Mouse (Mus musculus): ENCODE measurements around the gene Olfr916. TPM values are rescaled to one million over a fixed set of nuclear protein-coding genes. Genes with fewer than 3 reads are reported as not detected.

Olfr916 gene
- polyA plus RNA-seq (2014; fragmentation: Nextera tagmentation; extraction: Ambion mirVana): not detected in 2 replicates

- TF ChIP-seq CTCF (IDR thresholded peaks at IDR 0.05; ENCODE audit: low read depth): no peak
- Histone ChIP-seq H3K4me2 (no peak within 1 kb of the TSS), H3K4me3 (ENCODE audit: low read depth, low read length) (no peak within 1 kb of the TSS), H3K27ac (ENCODE audit: low read depth) (no peak within 1 kb of the TSS), H3K9ac (no peak within 1 kb of the TSS), H3K9me3 (ENCODE audit: low read depth, low read length) (no peaks in the 10 kb centered on the region), H3K27me3 (ENCODE audit: insufficient read depth, low read length) (no peaks in the 10 kb centered on the region), H3K36me3 (ENCODE audit: insufficient read depth) (no peaks in the 10 kb centered on the region), H3K4me1 (ENCODE audit: insufficient read depth) (no peaks in the 10 kb centered on the region)
- no peak for ATAC-seq (ENCODE audit: insufficient read depth)
- DNase-seq: no peak
- WGBS: 53% methylated on average over 1 of the region's 1 CpGs
These were observed at the start of gene Olfr916 for GRCm38 (mm10) chr9:38659775-38660174. TSS of gene Olfr916 (minus strand) at chr9:38659875.

GRCm38 (mm10) chr9:38674501-38674900 is 14.8 kb upstream of the Olfr916 start, which contains the start of gene Olfr918:
TSS of gene Olfr918 (minus strand) at chr9:38674601.
- no peaks in the 10 kb centered on the region for H3K4me1 ChIP-seq (ENCODE audit: insufficient read depth)
- WGBS: 78% methylated on average over 2 of the region's 2 CpGs
- H3K27me3 ChIP-seq (ENCODE audit: insufficient read depth, low read length): no peaks in the 10 kb centered on the region
- H3K4me3 ChIP-seq (ENCODE audit: low read depth, low read length): no peak within 1 kb of the TSS
- no peak within 1 kb of the TSS for H3K4me2 ChIP-seq
- no peak within 1 kb of the TSS for H3K9ac ChIP-seq
- H3K9me3 ChIP-seq (ENCODE audit: low read depth, low read length): no peaks in the 10 kb centered on the region
- H3K27ac ChIP-seq (ENCODE audit: low read depth): no peak within 1 kb of the TSS
- ATAC-seq (ENCODE audit: insufficient read depth): no peak
- H3K36me3 ChIP-seq (ENCODE audit: insufficient read depth): no peaks in the 10 kb centered on the region
- TF ChIP-seq CTCF (IDR thresholded peaks at IDR 0.05; ENCODE audit: low read depth): no peak
- DNase-seq: no peak

- Histone ChIP-seq H3K4me1 (ENCODE audit: insufficient read depth) (no peaks in the 10 kb centered on the region), H3K9ac (no peak overlapping the region), H3K9me3 (ENCODE audit: low read depth, low read length) (no peaks in the 10 kb centered on the region), H3K27me3 (ENCODE audit: insufficient read depth, low read length) (no peaks in the 10 kb centered on the region), H3K36me3 (ENCODE audit: insufficient read depth) (no peaks in the 10 kb centered on the region), H3K27ac (ENCODE audit: low read depth) (no peak overlapping the region), H3K4me2 (no peak overlapping the region), H3K4me3 (ENCODE audit: low read depth, low read length) (no peak overlapping the region)
- DNase-seq: no peak
- TF ChIP-seq CTCF (IDR thresholded peaks at IDR 0.05; ENCODE audit: low read depth): no peak
- ATAC-seq (ENCODE audit: insufficient read depth): no peak
- 78% methylated on average over 2 of the region's 2 CpGs for WGBS
These were observed 13.2 kb upstream of the Olfr916 start for GRCm38 (mm10) chr9:38672887-38673286.

DNA sequence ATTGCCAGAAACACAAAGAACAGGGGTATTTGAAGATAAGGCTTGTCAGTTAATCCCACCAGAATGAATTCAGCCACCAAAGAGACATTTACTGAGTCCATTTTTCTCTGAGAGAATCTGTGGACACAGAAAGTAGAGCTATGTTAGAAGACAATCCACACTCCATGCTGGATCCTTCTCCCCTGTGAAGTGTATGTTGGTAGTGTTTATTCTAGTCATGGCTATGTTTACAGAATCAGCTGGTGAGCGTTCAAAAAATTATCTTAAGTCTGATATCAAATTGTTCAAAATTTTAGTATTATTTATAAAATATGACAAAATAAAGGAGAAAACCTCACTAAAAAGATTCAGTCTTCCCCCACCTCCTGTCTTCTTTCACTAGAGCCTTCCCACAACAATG is 6.1 kb upstream of the Olfr916 start, which contains the start of gene Olfr917:
Olfr917 (minus strand) TSS at position 101 of the 400 bp plus-strand sequence.
- H3K4me2 ChIP-seq: no peak within 1 kb of the TSS
- WGBS: 51% methylated on average over 1 of the region's 1 CpGs
- no peak for TF ChIP-seq CTCF (IDR thresholded peaks at IDR 0.05; ENCODE audit: low read depth)
- no peak within 1 kb of the TSS for H3K4me3 ChIP-seq (ENCODE audit: low read depth, low read length)
- no peak within 1 kb of the TSS for H3K9ac ChIP-seq
- H3K9me3 ChIP-seq (ENCODE audit: low read depth, low read length): no peaks in the 10 kb centered on the region
- H3K27me3 ChIP-seq (ENCODE audit: insufficient read depth, low read length): no peaks in the 10 kb centered on the region
- DNase-seq (no peak), ATAC-seq (ENCODE audit: insufficient read depth) (no peak)
- H3K4me1 ChIP-seq (ENCODE audit: insufficient read depth): no peaks in the 10 kb centered on the region
- no peak within 1 kb of the TSS for H3K27ac ChIP-seq (ENCODE audit: low read depth)
- H3K36me3 ChIP-seq (ENCODE audit: insufficient read depth): no peaks in the 10 kb centered on the region

DNA sequence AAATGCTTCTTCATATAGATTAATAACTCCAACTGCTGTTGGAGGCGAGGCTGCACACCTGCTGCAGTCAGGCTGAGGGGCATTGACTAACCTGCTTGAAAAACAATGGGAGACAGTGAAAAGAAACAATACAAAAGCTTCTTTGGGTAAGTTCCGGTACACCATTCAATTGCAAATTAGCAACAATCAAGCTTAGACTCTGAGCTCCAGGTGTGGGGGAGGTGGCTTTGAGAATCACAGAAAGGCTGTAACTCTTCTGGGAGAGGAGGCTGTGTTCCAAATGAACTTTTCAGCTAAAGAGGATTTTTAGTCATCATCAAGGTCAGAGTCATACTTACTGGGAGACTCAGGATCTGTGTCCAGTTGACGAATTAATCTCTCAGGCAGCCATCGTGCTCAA is 27.3 kb downstream of the Olfr916 start:
- no peak for ATAC-seq (ENCODE audit: insufficient read depth)
- Histone ChIP-seq H3K36me3 (ENCODE audit: insufficient read depth) (no peaks in the 10 kb centered on the region), H3K4me1 (ENCODE audit: insufficient read depth) (no peaks in the 10 kb centered on the region), H3K9ac (no peak overlapping the region), H3K4me3 (ENCODE audit: low read depth, low read length) (no peak overlapping the region), H3K9me3 (ENCODE audit: low read depth, low read length) (no peaks in the 10 kb centered on the region), H3K4me2 (no peak overlapping the region), H3K27me3 (ENCODE audit: insufficient read depth, low read length) (no peaks in the 10 kb centered on the region), H3K27ac (ENCODE audit: low read depth) (no peak overlapping the region)
- no peak for TF ChIP-seq CTCF (IDR thresholded peaks at IDR 0.05; ENCODE audit: low read depth)
- DNase-seq: no peak
- WGBS: 79% methylated on average over 4 of the region's 4 CpGs

Other genes starting within 250 kb of the Olfr916 start
- gene Olfr901, start 230.4 kb downstream of the Olfr916 start, polyA plus RNA-seq (2014; fragmentation: Nextera tagmentation; extraction: Ambion mirVana): not detected in 2 replicates
- gene Olfr902, start 212.2 kb downstream of the Olfr916 start, polyA plus RNA-seq (2014; fragmentation: Nextera tagmentation; extraction: Ambion mirVana): not detected in 2 replicates
- gene Olfr904, start 196.7 kb downstream of the Olfr916 start, polyA plus RNA-seq (2014; fragmentation: Nextera tagmentation; extraction: Ambion mirVana): not detected in 2 replicates
- not detected in 2 replicates for gene Olfr905, start 188.8 kb downstream of the Olfr916 start, polyA plus RNA-seq (2014; fragmentation: Nextera tagmentation; extraction: Ambion mirVana)
- not detected in 2 replicates for gene Olfr906, start 172.8 kb downstream of the Olfr916 start, polyA plus RNA-seq (2014; fragmentation: Nextera tagmentation; extraction: Ambion mirVana)
- not detected in 2 replicates for gene Olfr907, start 164.1 kb downstream of the Olfr916 start, polyA plus RNA-seq (2014; fragmentation: Nextera tagmentation; extraction: Ambion mirVana)
- gene Olfr911-ps1, start 138.3 kb downstream of the Olfr916 start, polyA plus RNA-seq (2014; fragmentation: Nextera tagmentation; extraction: Ambion mirVana): not detected in 2 replicates
- gene Olfr910, start 122.0 kb downstream of the Olfr916 start, polyA plus RNA-seq (2014; fragmentation: Nextera tagmentation; extraction: Ambion mirVana): not detected in 2 replicates
- gene Olfr912, start 79.7 kb downstream of the Olfr916 start, polyA plus RNA-seq (2014; fragmentation: Nextera tagmentation; extraction: Ambion mirVana): not detected in 2 replicates
- gene Olfr913, start 67.1 kb downstream of the Olfr916 start, polyA plus RNA-seq (2014; fragmentation: Nextera tagmentation; extraction: Ambion mirVana): not detected in 2 replicates
- gene Olfr914, start 54.8 kb downstream of the Olfr916 start, polyA plus RNA-seq (2014; fragmentation: Nextera tagmentation; extraction: Ambion mirVana): not detected in 2 replicates
- not detected in 2 replicates for gene Olfr917, start 6.0 kb upstream of the Olfr916 start, polyA plus RNA-seq (2014; fragmentation: Nextera tagmentation; extraction: Ambion mirVana)
- gene Olfr918, start 14.7 kb upstream of the Olfr916 start, polyA plus RNA-seq (2014; fragmentation: Nextera tagmentation; extraction: Ambion mirVana): not detected in 2 replicates
- not detected in 2 replicates for gene Olfr919, start 43.8 kb upstream of the Olfr916 start, polyA plus RNA-seq (2014; fragmentation: Nextera tagmentation; extraction: Ambion mirVana)
- 14.7 and 15.8 TPM in 2 replicates for gene Vwa5a, start 58.4 kb upstream of the Olfr916 start, polyA plus RNA-seq (2014; fragmentation: Nextera tagmentation; extraction: Ambion mirVana)
- 0.07 TPM in 1 of 2 replicates, not detected in the other for gene Olfr920, start 92.4 kb upstream of the Olfr916 start, polyA plus RNA-seq (2014; fragmentation: Nextera tagmentation; extraction: Ambion mirVana)
- not detected in 2 replicates for gene Olfr921, start 113.2 kb upstream of the Olfr916 start, polyA plus RNA-seq (2014; fragmentation: Nextera tagmentation; extraction: Ambion mirVana)
- gene Olfr922, start 154.7 kb upstream of the Olfr916 start, polyA plus RNA-seq (2014; fragmentation: Nextera tagmentation; extraction: Ambion mirVana): not detected in 2 replicates
- gene Olfr923, start 166.7 kb upstream of the Olfr916 start, polyA plus RNA-seq (2014; fragmentation: Nextera tagmentation; extraction: Ambion mirVana): not detected in 2 replicates
- gene Olfr924, start 184.6 kb upstream of the Olfr916 start, polyA plus RNA-seq (2014; fragmentation: Nextera tagmentation; extraction: Ambion mirVana): not detected in 2 replicates
- gene Olfr26, start 195.2 kb upstream of the Olfr916 start, polyA plus RNA-seq (2014; fragmentation: Nextera tagmentation; extraction: Ambion mirVana): not detected in 2 replicates
- not detected in 2 replicates for gene Olfr926, start 217.3 kb upstream of the Olfr916 start, polyA plus RNA-seq (2014; fragmentation: Nextera tagmentation; extraction: Ambion mirVana)

All from lung, embryonic 14.5 days (tissue).